Mouse (Mus musculus) neural tube, embryonic 14.5 days (tissue): ENCODE measurements at regions not wholly inside any gene's neighbourhood (a gene's known extent, or its start where the extent isn't known, plus 50 kb on each side); places are given as distances from the start of the nearest gene placed in this dataset.

Experiments
- ATAC-seq: fragments of 200-750 bp; cut with Nextera tagmentation; 2 replicates; pipeline ENCODE4 v1.8.0; 2017; ENCODE audit warnings: low read depth, mild to moderate bottlenecking, moderate TSS enrichment, moderate library complexity
- H3K27ac ChIP-seq: fragments of 300-500 bp; sonication (generic); 2 replicates; pipeline ENCODE4 v1.5.1; 2014; ENCODE audit warnings: low read depth, mild to moderate bottlenecking, control low read depth, low read length, moderate library complexity, mixed read lengths
- H3K27me3 ChIP-seq: fragments of 300-500 bp; sonication (generic); 2 replicates; pipeline ENCODE4 v1.6.1; 2014; ENCODE audit warnings: low read length; ENCODE audit not compliant: control insufficient read depth, insufficient read depth
- H3K36me3 ChIP-seq: fragments of 300-500 bp; sonication (generic); 2 replicates; pipeline ENCODE4 v1.6.1; 2014; ENCODE audit warnings: low read length, mixed read lengths; ENCODE audit not compliant: control insufficient read depth, insufficient read depth
- H3K4me1 ChIP-seq: fragments of 300-500 bp; sonication (generic); 2 replicates; pipeline ENCODE4 v1.6.1; 2014; ENCODE audit warnings: low read length; ENCODE audit not compliant: control insufficient read depth, insufficient read depth
- H3K4me2 ChIP-seq: fragments of 300-500 bp; sonication (generic); 2 replicates; pipeline ENCODE4 v1.6.1; 2014; ENCODE audit warnings: mild to moderate bottlenecking, low read depth, low read length, control low read depth
- H3K4me3 ChIP-seq: fragments of 300-500 bp; sonication (generic); 2 replicates; pipeline ENCODE4 v1.5.1; 2014; ENCODE audit warnings: low read depth, low read length, control low read depth, mixed read lengths
- H3K9ac ChIP-seq: fragments of 300-500 bp; sonication (generic); replicated peaks from 2 replicates; pipeline ENCODE4 v1.6.1; 2014; ENCODE audit warnings: low read depth, mild to moderate bottlenecking, control low read depth, low read length, mixed read lengths
- H3K9me3 ChIP-seq: fragments of 300-500 bp; sonication (generic); 2 replicates; pipeline ENCODE4 v1.6.1; 2016; ENCODE audit warnings: low read length; ENCODE audit not compliant: control insufficient read depth
- WGBS: fragments of 180-500 bp; shearing (Covaris S2); extraction: QIAGEN DNeasy Blood & Tissue Kit; methylation state at CpG from one replicate; pipeline ENCODE4 v1.1.7; 2014; 5-methylcytosine and 5-hydroxymethylcytosine counted together

- Histone ChIP-seq H3K27ac (no peak overlapping the region), H3K4me3 (no peak overlapping the region), H3K27me3 (no peaks in the 10 kb centered on the region), H3K36me3 (no peaks in the 10 kb centered on the region), H3K9ac (no peak overlapping the region), H3K4me1 (no peaks in the 10 kb centered on the region), H3K4me2 (no peak overlapping the region), H3K9me3 (no peaks in the 10 kb centered on the region)
- peak; percentile 65; the same call in 1 of the 2 replicates for ATAC-seq
- 37% methylated on average over 2 of the region's 2 CpGs for WGBS
These were observed 512.9 kb upstream of the Gm10800 start for GRCm38 (mm10) chr2:99180043-99180442.

GRCm38 (mm10) chr2:99170521-99170920, 503.4 kb upstream of the Gm10800 start:
- no peak for ATAC-seq
- no peaks in the 10 kb centered on the region for H3K36me3 ChIP-seq
- WGBS, result 88% methylated on average over 1 of the region's 1 CpGs
- no peaks in the 10 kb centered on the region for H3K4me1 ChIP-seq
- H3K27ac ChIP-seq, result no peak overlapping the region
- H3K9ac ChIP-seq, result no peak overlapping the region
- no peaks in the 10 kb centered on the region for H3K27me3 ChIP-seq
- H3K9me3 ChIP-seq, result no peaks in the 10 kb centered on the region
- no peak overlapping the region for H3K4me2 ChIP-seq
- H3K4me3 ChIP-seq, result no peak overlapping the region
